ENCODE assay signal across 8 mouse cellular contexts in genomic region chr19:5922119-5922942, GRCm38 (mm10). TPM values are rescaled to one million over a fixed set of nuclear protein-coding genes. Genes with fewer than 3 reads are reported as not detected.
DNase-seq lines count a peak whose midpoint lies in the region; ATAC-seq and TF ChIP-seq lines count a peak whose summit lies in the region.

No protein-coding gene starts in this region.

- 0 out of 2 replicates have a peak, but pooled peaks cover 2% of the 10 kb centered on the region for H3K27me3 ChIP-seq in forebrain, embryonic 14.5 days (replicated peaks; ENCODE audit: control insufficient read depth, insufficient read depth, low read length)
- H3K27me3 ChIP-seq in forebrain, embryonic 16.5 days (replicated peaks; ENCODE audit: control insufficient read depth, insufficient read depth, low read length): 0 out of 2 replicates have a peak, but pooled peaks cover 2% of the 10 kb centered on the region
- no peaks in the 10 kb centered on the region for H3K27me3 ChIP-seq in intestine, embryonic 14.5 days (replicated peaks; ENCODE audit: control insufficient read depth, insufficient read depth, low read length)
- H3K27me3 ChIP-seq in thymus, adult 2 months (ENCODE audit: control insufficient read depth, insufficient read depth, low read length): no peaks in the 10 kb centered on the region

- peaks cover 6% of the 10 kb centered on the region; the same call in 1 of the 2 replicates for H3K36me3 ChIP-seq in forebrain, embryonic 14.5 days (ENCODE audit: control insufficient read depth, insufficient read depth, low read length)
- peaks cover 3% of the 10 kb centered on the region; the same call in 1 of the 2 replicates for H3K36me3 ChIP-seq in forebrain, embryonic 16.5 days (ENCODE audit: control insufficient read depth, insufficient read depth)
- H3K36me3 ChIP-seq in intestine, embryonic 14.5 days (ENCODE audit: control insufficient read depth, insufficient read depth, low read length): peaks cover 14% of the 10 kb centered on the region
- H3K36me3 ChIP-seq in thymus, adult 2 months (ENCODE audit: control insufficient read depth, insufficient read depth, low read length): no peaks in the 10 kb centered on the region

- ATAC-seq in forebrain, embryonic 14.5 days: no peak
- no peak for ATAC-seq in forebrain, embryonic 16.5 days
- no peak for ATAC-seq in intestine, embryonic 14.5 days (replicated peaks; ENCODE audit: low FRiP score, low TSS enrichment, low read depth)

- H3K9me3 ChIP-seq in forebrain, embryonic 14.5 days (replicated peaks; ENCODE audit: control insufficient read depth, low read length): no peaks in the 10 kb centered on the region
- H3K9me3 ChIP-seq in forebrain, embryonic 16.5 days (ENCODE audit: control insufficient read depth, low read length): no peaks in the 10 kb centered on the region
- H3K9me3 ChIP-seq in intestine, embryonic 14.5 days (ENCODE audit: control insufficient read depth, low read length): no peaks in the 10 kb centered on the region

- H3K4me1 ChIP-seq in forebrain, embryonic 14.5 days (ENCODE audit: control insufficient read depth, insufficient read depth, low read length): peaks cover 10% of the 10 kb centered on the region; the same call in 1 of the 2 replicates
- peaks cover 22% of the 10 kb centered on the region; the same call in 1 of the 2 replicates for H3K4me1 ChIP-seq in forebrain, embryonic 16.5 days (replicated peaks; ENCODE audit: control insufficient read depth, insufficient read depth, low read length)
- peaks cover 19% of the 10 kb centered on the region for H3K4me1 ChIP-seq in intestine, embryonic 14.5 days (replicated peaks; ENCODE audit: control insufficient read depth, insufficient read depth, low read length)
- peaks cover 18% of the 10 kb centered on the region for H3K4me1 ChIP-seq in thymus, adult 2 months (replicated peaks; ENCODE audit: control insufficient read depth, insufficient read depth, low read length)

- peak overlapping the region; percentile 47; the same call in 1 of the 2 replicates for H3K9ac ChIP-seq in forebrain, embryonic 14.5 days (ENCODE audit: low read length)
- H3K9ac ChIP-seq in forebrain, embryonic 16.5 days (replicated peaks; ENCODE audit: low read depth, low read length): no peak overlapping the region
- no peak overlapping the region for H3K9ac ChIP-seq in intestine, embryonic 14.5 days (ENCODE audit: low read length)

- intact Hi-C loops in gastrocnemius, adult 2 months (cut with DNase I): loop anchor here (5.0 kb wide), 2 partner anchors 95 to 125 kb away; partner anchors contain the start of genes Capn1 and Syvn1
- intact Hi-C loops in left cerebral cortex, postnatal 4 days (cut with DNase I): loop anchor here (5.0 kb wide), 1 partner anchor 35 kb away; no protein-coding TSS in a partner anchor

- H3K4me3 ChIP-seq in forebrain, embryonic 14.5 days (ENCODE audit: low read depth, low read length): no peak overlapping the region
- no peak overlapping the region for H3K4me3 ChIP-seq in forebrain, embryonic 16.5 days (replicated peaks; ENCODE audit: low read length)
- H3K4me3 ChIP-seq in gastrocnemius, adult 2 months: peak overlapping the region; percentile 92
- no peak overlapping the region for H3K4me3 ChIP-seq in intestine, embryonic 14.5 days (ENCODE audit: low read depth, low read length)
- no peak overlapping the region for H3K4me3 ChIP-seq in thymus, adult 2 months (ENCODE audit: control insufficient read depth, insufficient read depth, low read length)

- no peak overlapping the region for H3K27ac ChIP-seq in forebrain, embryonic 14.5 days (ENCODE audit: low read depth, low read length)
- no peak overlapping the region for H3K27ac ChIP-seq in forebrain, embryonic 16.5 days (ENCODE audit: low read length)
- peak overlapping the region; percentile 96 for H3K27ac ChIP-seq in gastrocnemius, adult 2 months
- H3K27ac ChIP-seq in intestine, embryonic 14.5 days (ENCODE audit: low read depth): no peak overlapping the region
- H3K27ac ChIP-seq in thymus, adult 2 months (ENCODE audit: control insufficient read depth, insufficient read depth, low read length): no peak overlapping the region

- DNase-seq in forebrain, embryonic 14.5 days (ENCODE audit: low spot score): no peak
- peak; percentile 65 for DNase-seq in gastrocnemius, adult 2 months
- DNase-seq in intestine, embryonic 14.5 days (ENCODE audit: low spot score): no peak
- DNase-seq in lung, postnatal 4 days: peak; percentile 22 to 62
- no peak for DNase-seq in left cerebral cortex, postnatal 4 days
- DNase-seq in ovary, postnatal 14 days (ENCODE audit: low spot score): no peak
- no peak for DNase-seq in thymus, adult 2 months

- no peak for TF ChIP-seq CTCF in gastrocnemius, adult 2 months (IDR thresholded peaks at IDR 0.05)
- no peak for TF ChIP-seq CTCF in thymus, adult 2 months (IDR thresholded peaks at IDR 0.05; ENCODE audit: borderline replicate concordance, control insufficient read depth, extremely low read depth, insufficient read depth, low read length, poor library complexity)

- WGBS in forebrain, embryonic 14.5 days: 87% methylated on average over 15 of the region's 15 CpGs
- WGBS in forebrain, embryonic 16.5 days: 84% methylated on average over 15 of the region's 15 CpGs
- WGBS in intestine, embryonic 14.5 days: 72% methylated on average over 15 of the region's 15 CpGs
- WGBS in thymus, adult 2 months: 81% methylated on average over 15 of the region's 15 CpGs

- peak overlapping the region; percentile 20; the same call in 1 of the 2 replicates for H3K4me2 ChIP-seq in forebrain, embryonic 14.5 days (ENCODE audit: low read length)
- no peak overlapping the region for H3K4me2 ChIP-seq in forebrain, embryonic 16.5 days (ENCODE audit: low read length)
- peak overlapping the region; percentile 29; the same call in 1 of the 2 replicates for H3K4me2 ChIP-seq in intestine, embryonic 14.5 days (ENCODE audit: low read length)

- no peak for TF ChIP-seq POLR2A in thymus, adult 2 months (IDR thresholded peaks at IDR 0.05; ENCODE audit: control insufficient read depth, extremely low read depth, insufficient read depth, low read length, poor library complexity)

RNA-seq across cellular contexts. Expression of gene Cdc42ep2, which starts 2.3 kb away (rescaled TPM):
- 7.9 and 9.6 TPM in 2 replicates for polyA plus RNA-seq in forebrain, embryonic 14.5 days (2014; fragmentation: Nextera tagmentation; extraction: Ambion mirVana)
- polyA plus RNA-seq in forebrain, embryonic 16.5 days (2015; fragmentation: Nextera tagmentation; extraction: Ambion mirVana): 11.1 and 12.4 TPM in 2 replicates
- total RNA-seq in gastrocnemius, adult 2 months (2021): 10 to 100 TPM in 1 of 2 experiments, 1 to 10 TPM in 1; 8.2 to 14.3 TPM
- polyA plus RNA-seq in intestine, embryonic 14.5 days (2014; fragmentation: Nextera tagmentation; extraction: Ambion mirVana): 7.0 and 9.3 TPM in 2 replicates
- 10 to 100 TPM; 11.2 to 14.2 TPM for total RNA-seq in left cerebral cortex, postnatal 4 days (2021)
- 5.1 and 5.8 TPM in 2 replicates for polyA plus RNA-seq in thymus, adult 2 months (2012; rRNA removed)

RNA-seq across cellular contexts. Expression of gene Dpf2, which starts 9.5 kb away (rescaled TPM):
- polyA plus RNA-seq in forebrain, embryonic 14.5 days (2014; fragmentation: Nextera tagmentation; extraction: Ambion mirVana): 127 and 136 TPM in 2 replicates
- 124 and 126 TPM in 2 replicates for polyA plus RNA-seq in forebrain, embryonic 16.5 days (2015; fragmentation: Nextera tagmentation; extraction: Ambion mirVana)
- 10 to 100 TPM; 87.8 to 88.4 TPM for total RNA-seq in gastrocnemius, adult 2 months (2021)
- 131 and 145 TPM in 2 replicates for polyA plus RNA-seq in intestine, embryonic 14.5 days (2014; fragmentation: Nextera tagmentation; extraction: Ambion mirVana)
- total RNA-seq in left cerebral cortex, postnatal 4 days (2021): 10 to 100 TPM; 76.1 to 84.1 TPM
- polyA plus RNA-seq in thymus, adult 2 months (2012; rRNA removed): 175 and 194 TPM in 2 replicates

RNA-seq across cellular contexts. Expression of gene Tigd3, which starts 28.4 kb away (rescaled TPM):
- 7.0 and 7.1 TPM in 2 replicates for polyA plus RNA-seq in forebrain, embryonic 14.5 days (2014; fragmentation: Nextera tagmentation; extraction: Ambion mirVana)
- 11.0 and 13.7 TPM in 2 replicates for polyA plus RNA-seq in forebrain, embryonic 16.5 days (2015; fragmentation: Nextera tagmentation; extraction: Ambion mirVana)
- total RNA-seq in gastrocnemius, adult 2 months (2021): under 1 TPM; 0.10 to 0.20 TPM
- polyA plus RNA-seq in intestine, embryonic 14.5 days (2014; fragmentation: Nextera tagmentation; extraction: Ambion mirVana): 2.0 and 2.1 TPM in 2 replicates
- total RNA-seq in left cerebral cortex, postnatal 4 days (2021): 10 to 100 TPM; 10.2 to 11.7 TPM
- polyA plus RNA-seq in thymus, adult 2 months (2012; rRNA removed): 4.0 and 4.7 TPM in 2 replicates

RNA-seq across cellular contexts. Expression of gene Pola2, which starts 41.7 kb away (rescaled TPM):
- polyA plus RNA-seq in forebrain, embryonic 14.5 days (2014; fragmentation: Nextera tagmentation; extraction: Ambion mirVana): 35.5 and 41.1 TPM in 2 replicates
- 31.9 and 34.2 TPM in 2 replicates for polyA plus RNA-seq in forebrain, embryonic 16.5 days (2015; fragmentation: Nextera tagmentation; extraction: Ambion mirVana)
- total RNA-seq in gastrocnemius, adult 2 months (2021): 1 to 10 TPM; 8.9 to 9.2 TPM
- 84.4 and 87.9 TPM in 2 replicates for polyA plus RNA-seq in intestine, embryonic 14.5 days (2014; fragmentation: Nextera tagmentation; extraction: Ambion mirVana)
- total RNA-seq in left cerebral cortex, postnatal 4 days (2021): 10 to 100 TPM; 14.3 to 16.4 TPM
- 115 and 120 TPM in 2 replicates for polyA plus RNA-seq in thymus, adult 2 months (2012; rRNA removed)

RNA-seq across cellular contexts. Expression of gene Slc25a45, which starts 44.7 kb away (rescaled TPM):
- polyA plus RNA-seq in forebrain, embryonic 14.5 days (2014; fragmentation: Nextera tagmentation; extraction: Ambion mirVana): 1.7 TPM in 2 replicates
- polyA plus RNA-seq in forebrain, embryonic 16.5 days (2015; fragmentation: Nextera tagmentation; extraction: Ambion mirVana): 1.5 and 2.0 TPM in 2 replicates
- under 1 TPM; 0.79 to 0.84 TPM for total RNA-seq in gastrocnemius, adult 2 months (2021)
- 2.1 and 2.5 TPM in 2 replicates for polyA plus RNA-seq in intestine, embryonic 14.5 days (2014; fragmentation: Nextera tagmentation; extraction: Ambion mirVana)
- total RNA-seq in left cerebral cortex, postnatal 4 days (2021): 1 to 10 TPM; 1.4 to 2.0 TPM
- 57.5 and 57.9 TPM in 2 replicates for polyA plus RNA-seq in thymus, adult 2 months (2012; rRNA removed)

Comparison
In these comparisons a context has a peak if more than half of its experiments do, and no peak if none do; other contexts are left out.
1. DNase-seq: peak in gastrocnemius, adult 2 months (single experiment) and lung, postnatal 4 days (2 of 2); none in forebrain, embryonic 14.5 days (single experiment), intestine, embryonic 14.5 days (single experiment), left cerebral cortex, postnatal 4 days (single experiment), ovary, postnatal 14 days (single experiment) and thymus, adult 2 months (single experiment).